Mouse (Mus musculus) heart, adult 9 months (tissue): Measurements from ENCODE around the gene Ncan.
A peak's percentile ranks its signal among the peaks of the same experiment; 100 is the strongest.

Experiments
- DNase-seq, 2 experiments: peaks; one replicate each; pipeline ENCODE4 v3.0.0; 2022; ENCODE audit warnings: low spot score in 2 of 2

The Ncan gene

GRCm38 (mm10) chr8:70129309-70129952, 8.8 kb upstream of the Ncan start:
- DNase-seq, result peak; percentile 59 to 65

GRCm38 (mm10) chr8:70128435-70128834, 7.8 kb upstream of the Ncan start:
- peak; percentile 68 to 81 for DNase-seq

GRCm38 (mm10) chr8:70124992-70125391, 4.3 kb upstream of the Ncan start:
- DNase-seq, result no peak

GRCm38 (mm10) chr8:70122863-70123262, 2.2 kb upstream of the Ncan start:
- no peak for DNase-seq

GRCm38 (mm10) chr8:70118726-70119700, 1.7 kb downstream of the Ncan start:
- DNase-seq, result no peak

- DNase-seq, result no peak
These were observed 3.1 kb downstream of the Ncan start for GRCm38 (mm10) chr8:70117611-70118010.

- DNase-seq, result no peak
These were observed 5.8 kb downstream of the Ncan start for GRCm38 (mm10) chr8:70114892-70115291.

GRCm38 (mm10) chr8:70114488-70114887, 6.2 kb downstream of the Ncan start:
- no peak for DNase-seq

GRCm38 (mm10) chr8:70112401-70113016, 8.2 kb downstream of the Ncan start:
- no peak for DNase-seq

- no peak for DNase-seq
These were observed 9.4 kb downstream of the Ncan start for GRCm38 (mm10) chr8:70111192-70111795.

- no peak for DNase-seq
These were observed 10.2 kb downstream of the Ncan start for GRCm38 (mm10) chr8:70110451-70110850.

- DNase-seq, result no peak
These were observed 15.8 kb downstream of the Ncan start for GRCm38 (mm10) chr8:70104922-70105321.

- no peak for DNase-seq
These were observed 16.2 kb downstream of the Ncan start for GRCm38 (mm10) chr8:70104506-70104905.

GRCm38 (mm10) chr8:70100241-70100640, 20.4 kb downstream of the Ncan start:
- DNase-seq, result no peak

GRCm38 (mm10) chr8:70099276-70099675, 21.4 kb downstream of the Ncan start:
- DNase-seq, result no peak

- DNase-seq, result no peak
These were observed 27.9 kb downstream of the Ncan start for GRCm38 (mm10) chr8:70092786-70093185.

GRCm38 (mm10) chr8:70089296-70089960, 31.2 kb downstream of the Ncan start:
- no peak for DNase-seq

- DNase-seq, result no peak
These were observed 32.6 kb downstream of the Ncan start for GRCm38 (mm10) chr8:70087836-70088650.

- DNase-seq, result no peak
These were observed 33.4 kb downstream of the Ncan start for GRCm38 (mm10) chr8:70087237-70087636.

- DNase-seq, result no peak
These were observed 34.5 kb downstream of the Ncan start for GRCm38 (mm10) chr8:70086151-70086550.
